Comparison of ENCODE assay signal across 14 mouse cellular contexts in genomic region chr10:60819654-60820192, GRCm38 (mm10). TPM values are rescaled to one million over a fixed set of nuclear protein-coding genes. Genes with fewer than 3 reads are reported as not detected.
DNase-seq lines count a peak whose midpoint lies in the region; ATAC-seq and TF ChIP-seq lines count a peak whose summit lies in the region.
"Had no signal": no experiment of that assay in that cellular context is flagged by ENCODE, and none has a peak within 500 bp of the region (broad histone marks: within the 10 kb centered on the region; RNA-seq: fewer than 3 reads in every experiment).

No protein-coding gene starts in this region.

- H3K9me3 ChIP-seq in heart, postnatal 0 days (replicated peaks; ENCODE audit: control insufficient read depth, low read length): no peaks in the 10 kb centered on the region
- H3K9me3 ChIP-seq in E14TG2a.4 (ENCODE audit: low read length): no peaks in the 10 kb centered on the region
- H3K9me3 ChIP-seq in intestine, embryonic 15.5 days: no peaks in the 10 kb centered on the region
- H3K9me3 ChIP-seq: lung, embryonic 15.5 days had no signal

- no peak for ATAC-seq in cerebellum, adult (ENCODE audit: insufficient number of reproducible peaks, low FRiP score, low TSS enrichment)
- ATAC-seq in heart, postnatal 0 days (ENCODE audit: insufficient read depth, low read depth): no peak
- ATAC-seq in intestine, embryonic 15.5 days: no peak
- no peak for ATAC-seq in CD4-positive, CD25-positive, alpha-beta regulatory T cell, adult 4 months
- ATAC-seq: forebrain, postnatal 0 days; inflammation-experienced regulatory T-cells, adult 6 months had no signal

- peak overlapping the region; percentile 7 for H3K27ac ChIP-seq in heart, postnatal 0 days (ENCODE audit: low read depth)
- peak overlapping the region; percentile 49 for H3K27ac ChIP-seq in intestine, embryonic 15.5 days
- H3K27ac ChIP-seq: lung, embryonic 15.5 days had no signal

- H3K4me1 ChIP-seq in heart, postnatal 0 days (ENCODE audit: control insufficient read depth, insufficient read depth): peaks cover 81% of the 10 kb centered on the region
- H3K4me1 ChIP-seq in E14TG2a.4 (replicated peaks; ENCODE audit: low read depth, low read length): peaks cover 87% of the 10 kb centered on the region
- peaks cover 57% of the 10 kb centered on the region for H3K4me1 ChIP-seq in intestine, embryonic 15.5 days (replicated peaks)

- no peak overlapping the region for H3K9ac ChIP-seq in heart, postnatal 0 days (replicated peaks; ENCODE audit: low read depth, low read length)
- H3K9ac ChIP-seq in intestine, embryonic 15.5 days: no peak overlapping the region
- H3K9ac ChIP-seq: forebrain, postnatal 0 days; lung, embryonic 15.5 days had no signal

- H3K4me3 ChIP-seq in heart, postnatal 0 days (ENCODE audit: low read depth, low read length): no peak overlapping the region
- peak overlapping the region; percentile 43; the same call in 1 of the 2 replicates for H3K4me3 ChIP-seq in E14TG2a.4 (replicated peaks; ENCODE audit: low read length)
- no peak overlapping the region for H3K4me3 ChIP-seq in intestine, embryonic 15.5 days (replicated peaks)
- H3K4me3 ChIP-seq: lung, embryonic 15.5 days had no signal

- WGBS in heart, postnatal 0 days: 77% methylated on average over 12 of the region's 12 CpGs
- 82% methylated on average over 12 of the region's 12 CpGs for WGBS in intestine, embryonic 15.5 days

- no peak for TF ChIP-seq CTCF in heart, postnatal 0 days (IDR thresholded peaks at IDR 0.05; ENCODE audit: low read depth)
- TF ChIP-seq CTCF in E14TG2a.4 (conservative IDR thresholded peaks at IDR 0.05; ENCODE audit: low read length): no peak

- intact Hi-C loops in heart, postnatal 25 days (cut with DNase I): no loop called here

- H3K27me3 ChIP-seq in heart, postnatal 0 days (ENCODE audit: control insufficient read depth, insufficient read depth, low read length): no peaks in the 10 kb centered on the region
- H3K27me3 ChIP-seq in E14TG2a.4 (ENCODE audit: insufficient read depth, low read length): peaks cover 74% of the 10 kb centered on the region
- H3K27me3 ChIP-seq in intestine, embryonic 15.5 days (replicated peaks): no peaks in the 10 kb centered on the region
- H3K27me3 ChIP-seq: lung, embryonic 15.5 days had no signal

- no peak overlapping the region for H3K4me2 ChIP-seq in heart, postnatal 0 days (ENCODE audit: low read depth, low read length)
- H3K4me2 ChIP-seq in intestine, embryonic 15.5 days (replicated peaks): no peak overlapping the region
- H3K4me2 ChIP-seq: lung, embryonic 15.5 days; midbrain, embryonic 11.5 days had no signal

- DNase-seq in cerebellum, adult 18-20 months: peak; percentile 38 to 48
- no peak for DNase-seq in heart, postnatal 0 days (ENCODE audit: low spot score)
- DNase-seq in heart, postnatal 25 days (ENCODE audit: low spot score): no peak
- DNase-seq in urinary bladder, adult 2 months (ENCODE audit: low spot score): no peak
- DNase-seq: forebrain, postnatal 0 days had no signal

- no peak for TF ChIP-seq EP300 in heart, postnatal 0 days (IDR thresholded peaks at IDR 0.05; ENCODE audit: low read depth)

- no peaks in the 10 kb centered on the region for H3K36me3 ChIP-seq in heart, postnatal 0 days (replicated peaks; ENCODE audit: control insufficient read depth, insufficient read depth, low read length)
- H3K36me3 ChIP-seq in E14TG2a.4 (ENCODE audit: insufficient read depth, low read length): no peaks in the 10 kb centered on the region
- H3K36me3 ChIP-seq in intestine, embryonic 15.5 days: no peaks in the 10 kb centered on the region
- H3K36me3 ChIP-seq: G1E; lung, embryonic 15.5 days had no signal

RNA-seq across cellular contexts. Expression of gene Unc5b, which starts 11.7 kb away (rescaled TPM):
- 50.5 and 63.2 TPM in 2 replicates for total RNA-seq in heart, postnatal 0 days (2014; rRNA removed; ENCODE audit: low replicate concordance)
- polyA plus RNA-seq in heart, postnatal 0 days (2015; fragmentation: Nextera tagmentation; extraction: Ambion mirVana): 4.9 and 5.0 TPM in 2 replicates
- 10 to 100 TPM; 15.2 to 18.4 TPM for total RNA-seq in heart, postnatal 25 days (2021)
- polyA plus RNA-seq in intestine, embryonic 15.5 days (2015; fragmentation: Nextera tagmentation; extraction: Ambion mirVana): 4.6 and 5.1 TPM in 2 replicates
- polyA plus RNA-seq in CD4-positive, CD25-positive, alpha-beta regulatory T cell, adult 4 months (2017; shearing (Covaris generic)): not detected
- polyA plus RNA-seq in urinary bladder, adult 2 months (2012; rRNA removed): 17.5 and 28.8 TPM in 2 replicates
- total RNA-seq: common myeloid progenitor, adult 5-6 weeks had no signal
- polyA plus RNA-seq: G1E had no signal

Comparison
In these comparisons a context has a peak if more than half of its experiments do, and no peak if none do; other contexts are left out.
1. DNase-seq: peak in cerebellum, adult 18-20 months (2 of 2); none in heart, postnatal 0 days (single experiment), heart, postnatal 25 days (single experiment) and urinary bladder, adult 2 months (single experiment).